Mouse (Mus musculus): ENCODE measurements at regions not wholly inside any gene's neighbourhood (a gene's known extent, or its start where the extent isn't known, plus 50 kb on each side); places are given as distances from the start of the nearest gene placed in this dataset.

DNA sequence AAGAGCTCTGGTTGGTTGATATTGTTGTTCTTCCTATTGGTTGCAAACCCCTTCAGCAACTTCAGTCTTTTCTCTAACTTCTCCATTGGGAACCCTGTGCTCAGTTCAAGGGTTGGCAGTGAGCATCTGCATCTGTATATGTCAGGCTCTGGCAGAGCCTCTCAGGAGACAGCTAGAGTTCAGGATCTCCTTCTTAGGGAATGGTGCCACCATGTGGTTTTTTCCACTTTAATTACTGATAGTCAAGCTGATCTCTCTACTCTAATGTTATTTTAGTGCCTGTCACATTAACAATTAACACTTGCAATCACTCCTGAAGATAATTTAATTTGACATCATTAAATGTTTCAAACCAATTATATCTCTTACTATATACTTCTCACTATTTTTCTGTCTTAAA lies 550.4 kb downstream of the Gm597 start:
- DNase-seq = no peak

DNA sequence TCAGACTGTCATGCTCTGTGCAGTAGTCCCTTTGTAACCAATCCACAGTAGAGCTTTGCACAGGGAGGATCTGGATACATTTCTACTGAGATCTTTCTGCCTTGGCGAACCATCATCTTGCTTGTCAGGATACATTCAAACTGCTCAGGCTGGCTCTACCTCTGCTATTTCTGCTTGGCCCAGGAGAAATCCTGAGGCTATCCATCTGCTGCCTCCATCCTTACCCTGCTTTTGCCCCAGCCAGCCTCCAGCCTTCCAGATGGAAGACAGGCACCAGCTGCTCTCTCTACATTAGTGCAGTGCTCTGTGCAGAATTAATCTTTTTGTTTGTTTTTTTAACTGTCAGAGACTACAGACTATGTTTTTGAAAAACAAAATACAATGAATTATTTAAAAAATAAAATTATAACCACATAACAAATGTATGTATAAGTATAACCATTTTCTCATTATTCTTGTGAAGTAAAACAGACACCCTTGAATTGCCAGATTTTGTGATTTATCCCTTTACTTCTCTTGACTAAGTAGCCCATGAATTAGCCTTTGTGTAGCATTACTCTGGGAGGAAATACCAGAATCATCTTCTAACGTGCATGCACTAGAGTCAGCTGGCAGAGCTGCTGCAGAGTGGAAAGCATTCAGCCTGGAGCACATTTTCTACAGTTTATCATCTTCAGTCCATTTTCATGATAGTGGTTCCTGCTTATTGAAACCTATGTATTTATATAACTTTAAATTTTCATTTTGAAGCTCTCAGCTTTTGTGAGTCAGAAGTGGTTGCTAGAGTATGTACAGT lies 565.6 kb downstream of the Gm597 start:
- peak; percentile 54 for DNase-seq
